Mouse (Mus musculus) limb, embryonic 13.5 days (tissue): Measurements from ENCODE around the gene Chsy1. TPM values are rescaled to one million over a fixed set of nuclear protein-coding genes. Genes with fewer than 3 reads are reported as not detected.
"Not testable (repeated sequence)": the region's sequence is repeated elsewhere in the genome, so short reads cannot be mapped to it uniquely, and the experiment has no call there.

Experiments
- ATAC-seq: fragments of 200-750 bp; cut with Nextera tagmentation; 2 replicates; pipeline ENCODE4 v1.8.0; 2017; ENCODE audit warnings: low read depth, moderate number of reproducible peaks, moderate TSS enrichment; ENCODE audit not compliant: low FRiP score
- H3K27ac ChIP-seq: fragments of 300-500 bp; sonication (generic); 2 replicates; pipeline ENCODE4 v1.5.1; 2015; ENCODE audit warnings: inconsistent platforms, mild to moderate bottlenecking, moderate library complexity
- H3K27me3 ChIP-seq: fragments of 300-500 bp; sonication (generic); 2 replicates; pipeline ENCODE4 v1.6.1; 2015; ENCODE audit warnings: mild to moderate bottlenecking, inconsistent platforms
- H3K36me3 ChIP-seq: fragments of 300-500 bp; sonication (generic); 2 replicates; pipeline ENCODE4 v1.6.1; 2015; ENCODE audit warnings: inconsistent platforms, mild to moderate bottlenecking, moderate library complexity
- H3K4me1 ChIP-seq: fragments of 300-500 bp; sonication (generic); 2 replicates; pipeline ENCODE4 v1.6.1; 2015; ENCODE audit warnings: inconsistent platforms
- H3K4me2 ChIP-seq: fragments of 300-500 bp; sonication (generic); replicated peaks from 2 replicates; pipeline ENCODE4 v1.6.1; 2015; ENCODE audit warnings: inconsistent platforms, mild to moderate bottlenecking, moderate library complexity
- H3K4me3 ChIP-seq: fragments of 300-500 bp; sonication (generic); 2 replicates; pipeline ENCODE4 v1.5.1; 2015; ENCODE audit warnings: moderate library complexity, mild to moderate bottlenecking, inconsistent platforms
- H3K9ac ChIP-seq: fragments of 300-500 bp; sonication (generic); 2 replicates; pipeline ENCODE4 v1.6.1; 2015; ENCODE audit warnings: mild to moderate bottlenecking, inconsistent platforms
- H3K9me3 ChIP-seq: fragments of 300-500 bp; sonication (generic); 2 replicates; pipeline ENCODE4 v1.6.1; 2016; ENCODE audit warnings: inconsistent platforms
- WGBS: fragments of 180-500 bp; shearing (Covaris S2); methylation state at CpG from one replicate; pipeline ENCODE4 v1.1.7; 2015; 5-methylcytosine and 5-hydroxymethylcytosine counted together
- polyA plus RNA-seq: library from polyadenylated mRNA; unstranded; fragments of >200 nt; fragmentation: Nextera tagmentation; extraction: Ambion mirVana; gene quantifications from 2 replicates; pipeline ENCODE4 v1.2.1, GENCODE M21; 2015

Gene Chsy1
- polyA plus RNA-seq, 1 experiment from 2014 or later: 24.9 TPM

DNA sequence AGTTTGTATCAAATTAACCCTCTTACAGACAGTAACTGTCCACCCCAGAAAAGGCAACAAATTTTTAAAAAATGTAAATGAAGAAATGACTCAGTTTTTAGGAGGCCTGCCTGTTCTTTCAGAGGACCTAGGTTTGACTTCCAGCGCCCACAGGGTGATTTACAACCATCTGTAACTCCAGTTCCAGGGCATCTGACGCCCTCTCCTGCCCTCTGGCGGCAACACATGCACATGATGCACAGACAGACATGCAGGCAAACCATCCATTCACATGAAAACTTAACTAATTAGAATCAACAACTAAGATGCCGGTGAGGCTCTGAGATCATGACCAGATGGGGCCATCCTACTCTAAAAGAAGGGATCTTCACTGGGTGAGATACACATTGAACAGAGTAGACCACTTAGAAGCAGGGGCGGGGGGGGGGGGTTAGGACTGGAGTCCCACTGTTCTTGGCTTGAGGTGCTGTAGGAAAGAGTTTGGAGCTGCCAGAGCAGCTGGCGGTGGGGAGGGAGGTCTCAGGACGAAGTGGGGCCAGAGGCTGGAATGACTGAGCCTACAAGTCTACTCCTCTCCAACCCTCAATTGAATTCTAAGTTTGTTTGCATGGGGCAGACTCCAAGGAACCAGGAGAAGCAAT is 72.9 kb downstream of the Chsy1 start:
- ATAC-seq: no peak
- Histone ChIP-seq H3K9ac (no peak overlapping the region), H3K4me2 (no peak overlapping the region), H3K27ac (no peak overlapping the region), H3K9me3 (no peaks in the 10 kb centered on the region), H3K36me3 (no peaks in the 10 kb centered on the region; the same call in 1 of the 2 replicates), H3K4me3 (no peak overlapping the region), H3K27me3 (no peaks in the 10 kb centered on the region), H3K4me1 (peaks cover 19% of the 10 kb centered on the region)
- WGBS: 83% methylated on average over 7 of the region's 7 CpGs

DNA sequence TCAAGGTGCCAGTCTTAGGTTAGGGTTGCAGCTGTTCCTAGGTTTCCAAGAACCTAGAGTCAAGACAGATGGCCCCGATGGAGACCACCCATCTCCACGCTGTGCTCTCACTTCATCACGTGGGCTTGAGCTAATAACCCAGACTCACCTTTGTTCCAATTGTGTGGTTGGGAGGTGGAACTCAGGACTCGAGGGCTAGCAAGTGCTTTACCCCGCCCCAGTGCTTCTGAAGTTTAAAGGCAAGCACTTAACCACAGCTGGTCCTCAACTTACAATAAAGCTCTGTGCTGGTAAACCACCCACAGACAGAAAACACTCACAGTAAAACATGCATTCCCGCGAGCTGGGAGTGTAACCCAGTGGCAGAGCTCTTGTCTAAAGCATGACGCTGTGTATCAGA is 74.1 kb downstream of the Chsy1 start:
- Histone ChIP-seq H3K27ac (no peak overlapping the region), H3K27me3 (no peaks in the 10 kb centered on the region), H3K36me3 (no peaks in the 10 kb centered on the region), H3K9ac (no peak overlapping the region), H3K9me3 (no peaks in the 10 kb centered on the region), H3K4me2 (no peak overlapping the region), H3K4me1 (peaks cover 19% of the 10 kb centered on the region), H3K4me3 (no peak overlapping the region)
- 24% methylated on average over 8 of the region's 8 CpGs for WGBS
- peak; percentile 38 for ATAC-seq

GRCm38 (mm10) chr7:66184026-66184425 is 74.7 kb downstream of the Chsy1 start:
- Histone ChIP-seq H3K9me3 (no peaks in the 10 kb centered on the region), H3K9ac (no peak overlapping the region), H3K27me3 (no peaks in the 10 kb centered on the region), H3K4me1 (peaks cover 19% of the 10 kb centered on the region), H3K36me3 (no peaks in the 10 kb centered on the region), H3K4me2 (no peak overlapping the region), H3K27ac (no peak overlapping the region), H3K4me3 (no peak overlapping the region)
- WGBS: 80% methylated on average over 4 of the region's 4 CpGs
- ATAC-seq: no peak

GRCm38 (mm10) chr7:66185370-66185769 is 76.1 kb downstream of the Chsy1 start:
- Histone ChIP-seq H3K9me3 (no peaks in the 10 kb centered on the region), H3K27me3 (no peaks in the 10 kb centered on the region), H3K36me3 (no peaks in the 10 kb centered on the region), H3K4me1 (peaks cover 14% of the 10 kb centered on the region), H3K4me3 (no peak overlapping the region), H3K9ac (no peak overlapping the region), H3K4me2 (no peak overlapping the region), H3K27ac (no peak overlapping the region)
- WGBS: 89% methylated on average over 5 of the region's 5 CpGs
- ATAC-seq: no peak

DNA sequence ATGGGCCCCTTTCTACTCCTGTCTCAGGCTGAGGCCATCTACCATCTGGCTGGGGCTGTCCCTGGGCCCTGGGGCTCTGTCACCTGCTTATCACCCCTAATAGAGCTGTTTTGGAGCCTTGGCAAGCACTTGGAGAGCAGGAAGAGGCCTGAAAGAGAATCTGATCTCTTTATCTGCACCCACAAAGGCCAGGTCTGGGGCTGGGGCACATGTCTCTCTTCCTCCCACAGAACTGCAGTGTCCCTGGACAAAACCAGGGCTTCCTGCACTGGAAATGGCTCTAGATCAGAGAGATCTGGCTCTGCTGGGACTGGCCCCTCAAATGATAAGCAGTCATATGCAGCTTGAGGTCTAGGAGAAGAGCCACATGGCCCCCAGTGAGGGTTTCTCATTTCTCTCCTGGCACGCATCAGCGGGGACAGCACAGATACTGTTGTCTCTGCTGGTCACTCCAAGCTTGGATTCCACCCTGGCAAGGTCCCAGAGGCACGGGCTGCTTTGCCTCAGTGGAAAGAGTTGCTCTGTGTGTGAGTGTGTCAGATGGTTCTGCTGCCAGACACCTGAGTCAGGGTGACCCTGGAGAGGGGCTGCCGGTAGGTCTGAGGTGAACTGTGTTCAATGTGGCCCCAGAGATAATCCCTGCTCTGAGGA is 78.4 kb downstream of the Chsy1 start:
- Histone ChIP-seq H3K4me3 (no peak overlapping the region), H3K36me3 (no peaks in the 10 kb centered on the region), H3K9me3 (no peaks in the 10 kb centered on the region), H3K9ac (no peak overlapping the region), H3K27ac (no peak overlapping the region), H3K4me2 (no peak overlapping the region), H3K4me1 (peaks cover 11% of the 10 kb centered on the region), H3K27me3 (no peaks in the 10 kb centered on the region)
- WGBS: 78% methylated on average over 4 of the region's 4 CpGs
- ATAC-seq: no peak

- not testable (repeated sequence) for H3K27me3 ChIP-seq, H3K27ac ChIP-seq, H3K4me3 ChIP-seq, H3K4me1 ChIP-seq, H3K4me2 ChIP-seq, H3K9me3 ChIP-seq, ATAC-seq, H3K9ac ChIP-seq, H3K36me3 ChIP-seq
- WGBS: 89% methylated on average over 10 of the region's 10 CpGs
Measured at GRCm38 (mm10) chr7:66190385-66190784, 81.1 kb downstream of the Chsy1 start.

GRCm38 (mm10) chr7:66194511-66194910 is 85.2 kb downstream of the Chsy1 start:
- peaks cover 20% of the 10 kb centered on the region for H3K4me1 ChIP-seq
- H3K27ac ChIP-seq: no peak overlapping the region
- H3K36me3 ChIP-seq: no peaks in the 10 kb centered on the region
- H3K9ac ChIP-seq: no peak overlapping the region
- no peak overlapping the region for H3K4me3 ChIP-seq
- no peaks in the 10 kb centered on the region for H3K9me3 ChIP-seq
- H3K27me3 ChIP-seq: no peaks in the 10 kb centered on the region
- ATAC-seq: no peak
- WGBS: 85% methylated on average over 3 of the region's 3 CpGs
- no peak overlapping the region for H3K4me2 ChIP-seq

GRCm38 (mm10) chr7:66195881-66196280 is 86.6 kb downstream of the Chsy1 start:
- WGBS: 93% methylated on average over 1 of the region's 1 CpGs
- ATAC-seq: no peak

DNA sequence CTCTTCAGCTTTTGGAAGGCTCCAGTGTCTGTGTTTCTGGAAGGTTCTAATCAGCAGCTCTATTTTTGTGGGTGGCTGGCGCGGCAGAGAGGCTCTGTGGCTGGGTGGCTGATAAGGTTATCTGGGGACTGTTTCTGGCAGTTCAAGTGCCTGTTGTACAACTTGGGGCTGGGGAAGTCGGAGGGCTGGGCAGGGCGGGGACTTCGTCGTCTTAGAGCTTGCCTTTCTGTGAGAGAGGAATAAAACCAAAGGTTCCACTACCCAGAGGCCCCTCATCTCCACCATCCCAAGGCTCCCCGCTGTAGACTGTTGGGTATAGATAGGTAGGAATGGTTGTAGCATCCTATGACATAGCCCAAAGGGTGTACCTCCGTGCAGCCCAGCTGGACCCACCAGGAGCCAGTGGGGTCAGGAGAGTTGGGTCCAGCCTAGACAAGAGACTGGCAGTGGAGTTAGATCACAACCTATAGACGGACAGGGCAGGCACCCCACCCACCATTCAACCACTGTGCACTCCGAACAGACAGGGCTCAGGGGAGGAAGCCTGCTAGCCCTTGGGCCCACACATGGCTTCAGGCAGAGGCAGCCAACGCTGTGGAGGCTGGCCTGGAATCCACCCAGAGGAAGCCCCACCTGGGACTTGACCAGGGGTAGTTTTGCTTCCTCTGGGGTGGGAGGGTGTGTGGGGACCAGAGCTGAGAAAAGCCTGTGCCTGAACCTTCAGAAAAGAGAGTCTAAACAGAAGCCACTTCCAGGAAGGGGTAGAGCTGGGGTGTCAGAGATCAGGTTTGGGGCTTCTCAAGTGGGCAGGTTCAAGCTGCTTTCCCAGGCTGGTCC is 87.5 kb downstream of the Chsy1 start:
- ATAC-seq: no peak
- Histone ChIP-seq H3K4me3 (no peak overlapping the region), H3K4me2 (no peak overlapping the region), H3K9me3 (no peaks in the 10 kb centered on the region), H3K27me3 (no peaks in the 10 kb centered on the region), H3K36me3 (no peaks in the 10 kb centered on the region), H3K27ac (no peak overlapping the region), H3K9ac (no peak overlapping the region), H3K4me1 (peaks cover 40% of the 10 kb centered on the region)
- 81% methylated on average over 11 of the region's 11 CpGs for WGBS

More at GRCm38 (mm10) chr7:66195881-66196280, 86.6 kb downstream of the Chsy1 start:
- H3K9me3 ChIP-seq: no peaks in the 10 kb centered on the region
- H3K27me3 ChIP-seq: no peaks in the 10 kb centered on the region
- H3K9ac ChIP-seq: no peak overlapping the region
- H3K27ac ChIP-seq: no peak overlapping the region
- peaks cover 32% of the 10 kb centered on the region for H3K4me1 ChIP-seq
- no peak overlapping the region for H3K4me2 ChIP-seq
- H3K36me3 ChIP-seq: no peaks in the 10 kb centered on the region
- H3K4me3 ChIP-seq: no peak overlapping the region

- Histone ChIP-seq H3K4me2 (no peak overlapping the region), H3K4me1 (peaks cover 40% of the 10 kb centered on the region), H3K4me3 (no peak overlapping the region), H3K36me3 (no peaks in the 10 kb centered on the region), H3K9me3 (no peaks in the 10 kb centered on the region), H3K9ac (no peak overlapping the region), H3K27me3 (no peaks in the 10 kb centered on the region), H3K27ac (peak overlapping the region; percentile 69; the same call in 1 of the 2 replicates)
- ATAC-seq: no peak
- WGBS: 57% methylated on average over 10 of the region's 10 CpGs
Measured at GRCm38 (mm10) chr7:66198416-66198815, 89.1 kb downstream of the Chsy1 start.

DNA sequence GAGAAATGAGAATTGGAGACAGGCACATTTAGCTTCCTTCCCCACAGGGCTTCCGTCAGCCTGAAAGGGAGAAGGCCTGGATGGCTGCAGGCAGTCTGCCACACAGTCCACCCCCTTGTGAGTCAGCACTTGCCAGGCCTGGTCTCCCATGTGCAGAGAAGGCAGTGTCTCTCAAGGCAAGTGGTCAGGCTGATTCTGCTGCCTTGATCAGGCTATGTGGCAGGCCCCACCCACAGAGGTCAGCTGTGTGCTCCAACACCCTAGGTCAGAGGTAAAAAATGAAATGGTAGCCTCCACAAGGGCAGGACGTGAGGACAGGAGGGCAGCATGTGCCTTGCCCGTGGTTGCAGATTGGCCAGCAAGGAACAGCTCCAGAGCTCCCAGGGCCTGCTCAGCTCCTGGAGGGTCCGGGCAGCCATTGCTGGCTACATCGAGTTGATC is 90.1 kb downstream of the Chsy1 start:
- Histone ChIP-seq H3K36me3 (no peaks in the 10 kb centered on the region), H3K27ac (peak overlapping the region; percentile 69; the same call in 1 of the 2 replicates), H3K9me3 (no peaks in the 10 kb centered on the region), H3K4me3 (no peak overlapping the region), H3K4me1 (peaks cover 40% of the 10 kb centered on the region), H3K9ac (no peak overlapping the region), H3K4me2 (no peak overlapping the region), H3K27me3 (no peaks in the 10 kb centered on the region)
- ATAC-seq: 0 out of 2 replicates have a peak, but pooled peaks have one; percentile 41
- 66% methylated on average over 5 of the region's 5 CpGs for WGBS

DNA sequence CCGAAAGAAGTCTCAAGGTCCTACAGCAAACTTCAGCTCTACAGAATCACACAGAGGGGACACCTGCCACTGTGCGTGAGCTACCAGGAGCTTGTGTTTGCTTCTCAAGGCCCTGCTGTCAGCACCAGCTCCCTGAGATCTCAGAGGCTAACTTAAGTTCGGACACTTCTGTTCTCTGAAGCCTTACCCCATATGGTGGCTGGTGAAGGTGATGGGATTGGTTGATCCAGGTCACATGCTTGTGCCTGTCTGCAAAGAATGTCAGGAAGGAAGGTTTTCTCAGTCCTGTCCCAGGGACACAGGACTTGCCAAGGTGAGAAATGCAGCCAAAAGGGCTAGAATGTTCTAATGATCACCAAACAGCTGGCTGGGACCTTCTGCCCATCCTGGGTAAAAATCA is 91.1 kb downstream of the Chsy1 start:
- H3K9me3 ChIP-seq: no peaks in the 10 kb centered on the region
- H3K4me1 ChIP-seq: peaks cover 40% of the 10 kb centered on the region
- no peak overlapping the region for H3K9ac ChIP-seq
- no peak; the same call in 1 of the 2 replicates for ATAC-seq
- H3K36me3 ChIP-seq: no peaks in the 10 kb centered on the region
- H3K4me2 ChIP-seq: no peak overlapping the region
- H3K27me3 ChIP-seq: no peaks in the 10 kb centered on the region
- WGBS: 79% methylated on average over 3 of the region's 3 CpGs
- H3K4me3 ChIP-seq: no peak overlapping the region
- H3K27ac ChIP-seq: peak overlapping the region; percentile 52
